Mouse (Mus musculus): Measurements from ENCODE around the gene Olfr745. TPM values are rescaled to one million over a fixed set of nuclear protein-coding genes. Genes with fewer than 3 reads are reported as not detected.

Gene Olfr745
- polyA plus RNA-seq (2015; fragmentation: Nextera tagmentation; extraction: Ambion mirVana): not detected in 2 replicates

- DNase-seq (ENCODE audit: low spot score): no peak
These were observed at the start of gene Olfr745 for GRCm38 (mm10) chr14:50639088-50639487. Olfr745 (plus strand) TSS chr14:50639388.

- DNase-seq (ENCODE audit: low spot score): no peak
These were observed 24.6 kb upstream of the Olfr745 start, which contains the start of gene Olfr744 for GRCm38 (mm10) chr14:50614579-50614978. Olfr744 (plus strand) TSS chr14:50614879.

DNA sequence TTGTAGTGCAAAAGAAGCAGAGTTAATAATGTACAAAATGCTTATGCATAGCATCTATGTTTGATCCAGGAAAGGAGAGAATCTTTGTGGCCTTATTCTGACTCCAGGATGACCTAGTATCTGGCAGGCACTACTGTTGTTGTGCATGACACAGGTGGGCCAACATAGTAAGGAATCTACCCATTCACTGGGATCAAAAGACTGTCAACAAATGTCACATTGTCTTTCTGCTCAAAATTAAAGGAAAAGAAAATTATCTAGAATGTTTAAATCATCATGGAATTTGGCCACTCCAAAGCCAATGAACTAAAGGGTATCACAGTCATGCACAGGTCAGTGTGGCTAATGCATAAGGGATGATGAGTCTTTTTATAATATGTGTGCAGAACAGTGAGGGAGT, 7.6 kb downstream of the Olfr745 start, which contains the start of gene Olfr746:
Olfr746 (plus strand) TSS at position 301 of the 400 bp plus-strand sequence.
- DNase-seq (ENCODE audit: low spot score): no peak

- DNase-seq (ENCODE audit: low spot score): no peak
These were observed 53.9 kb downstream of the Olfr745 start, which contains the start of gene Olfr747 for GRCm38 (mm10) chr14:50693106-50693505. Olfr747 (minus strand) TSS chr14:50693206.

Other genes starting within 250 kb of the Olfr745 start
- not detected in 2 replicates for gene Olfr738, start 231.8 kb upstream of the Olfr745 start, polyA plus RNA-seq (2015; fragmentation: Nextera tagmentation; extraction: Ambion mirVana)
- gene Olfr739, start 220.8 kb upstream of the Olfr745 start, polyA plus RNA-seq (2015; fragmentation: Nextera tagmentation; extraction: Ambion mirVana): not detected in 2 replicates
- not detected in 2 replicates for gene Olfr740, start 193.8 kb upstream of the Olfr745 start, polyA plus RNA-seq (2015; fragmentation: Nextera tagmentation; extraction: Ambion mirVana)
- gene Olfr741, start 166.7 kb upstream of the Olfr745 start, polyA plus RNA-seq (2015; fragmentation: Nextera tagmentation; extraction: Ambion mirVana): not detected in 2 replicates
- not detected in 2 replicates for gene Olfr742, start 135.8 kb upstream of the Olfr745 start, polyA plus RNA-seq (2015; fragmentation: Nextera tagmentation; extraction: Ambion mirVana)
- gene Olfr743, start 117.5 kb upstream of the Olfr745 start, polyA plus RNA-seq (2015; fragmentation: Nextera tagmentation; extraction: Ambion mirVana): not detected in 2 replicates
- not detected in 2 replicates for gene Olfr744, start 24.5 kb upstream of the Olfr745 start, polyA plus RNA-seq (2015; fragmentation: Nextera tagmentation; extraction: Ambion mirVana)
- gene Olfr746, start 7.7 kb downstream of the Olfr745 start, polyA plus RNA-seq (2015; fragmentation: Nextera tagmentation; extraction: Ambion mirVana): not detected in 2 replicates
- not detected in 2 replicates for gene Olfr747, start 53.8 kb downstream of the Olfr745 start, polyA plus RNA-seq (2015; fragmentation: Nextera tagmentation; extraction: Ambion mirVana)
- not detected in 2 replicates for gene Olfr748, start 68.0 kb downstream of the Olfr745 start, polyA plus RNA-seq (2015; fragmentation: Nextera tagmentation; extraction: Ambion mirVana)
- not detected in 2 replicates for gene Olfr749, start 105.7 kb downstream of the Olfr745 start, polyA plus RNA-seq (2015; fragmentation: Nextera tagmentation; extraction: Ambion mirVana)
- 72.4 and 80.8 TPM in 2 replicates for gene Ttc5, start 146.1 kb downstream of the Olfr745 start, polyA plus RNA-seq (2015; fragmentation: Nextera tagmentation; extraction: Ambion mirVana)
- not detected in 2 replicates for gene Ccnb1ip1, start 168.3 kb downstream of the Olfr745 start, polyA plus RNA-seq (2015; fragmentation: Nextera tagmentation; extraction: Ambion mirVana)
- gene Parp2, start 168.5 kb downstream of the Olfr745 start, polyA plus RNA-seq (2015; fragmentation: Nextera tagmentation; extraction: Ambion mirVana): 54.8 and 58.9 TPM in 2 replicates
- gene Tep1, start 231.2 kb downstream of the Olfr745 start, polyA plus RNA-seq (2015; fragmentation: Nextera tagmentation; extraction: Ambion mirVana): 10.7 and 11.2 TPM in 2 replicates